Mouse (Mus musculus): ENCODE measurements around the gene Commd4. TPM values are rescaled to one million over a fixed set of nuclear protein-coding genes. Genes with fewer than 3 reads are reported as not detected.

Gene Commd4
- total RNA-seq, 2 experiments from 2014 or later: 48.2 to 58.0 TPM

DNA sequence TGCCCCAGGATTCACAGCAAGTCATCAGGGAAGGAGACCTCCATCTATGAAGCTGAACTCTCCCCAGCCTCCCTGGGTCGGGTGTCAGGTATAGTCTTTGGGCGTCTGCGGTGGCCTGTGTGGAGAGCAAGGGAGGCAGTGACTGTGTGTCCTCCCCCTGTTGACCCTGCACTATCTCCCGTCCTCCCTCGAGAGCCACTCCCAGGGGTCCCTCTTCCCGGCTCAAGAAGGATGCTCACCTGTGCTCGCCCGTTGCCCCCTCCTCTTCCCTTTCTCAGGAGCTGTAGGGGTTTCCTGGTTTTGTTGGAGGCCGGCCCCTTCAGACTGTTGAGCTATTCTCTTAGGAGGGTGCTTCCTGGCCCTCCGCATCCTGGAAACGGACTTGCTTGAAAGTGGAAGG is 14.9 kb downstream of the Commd4 start:
- DNase-seq: no peak

DNA sequence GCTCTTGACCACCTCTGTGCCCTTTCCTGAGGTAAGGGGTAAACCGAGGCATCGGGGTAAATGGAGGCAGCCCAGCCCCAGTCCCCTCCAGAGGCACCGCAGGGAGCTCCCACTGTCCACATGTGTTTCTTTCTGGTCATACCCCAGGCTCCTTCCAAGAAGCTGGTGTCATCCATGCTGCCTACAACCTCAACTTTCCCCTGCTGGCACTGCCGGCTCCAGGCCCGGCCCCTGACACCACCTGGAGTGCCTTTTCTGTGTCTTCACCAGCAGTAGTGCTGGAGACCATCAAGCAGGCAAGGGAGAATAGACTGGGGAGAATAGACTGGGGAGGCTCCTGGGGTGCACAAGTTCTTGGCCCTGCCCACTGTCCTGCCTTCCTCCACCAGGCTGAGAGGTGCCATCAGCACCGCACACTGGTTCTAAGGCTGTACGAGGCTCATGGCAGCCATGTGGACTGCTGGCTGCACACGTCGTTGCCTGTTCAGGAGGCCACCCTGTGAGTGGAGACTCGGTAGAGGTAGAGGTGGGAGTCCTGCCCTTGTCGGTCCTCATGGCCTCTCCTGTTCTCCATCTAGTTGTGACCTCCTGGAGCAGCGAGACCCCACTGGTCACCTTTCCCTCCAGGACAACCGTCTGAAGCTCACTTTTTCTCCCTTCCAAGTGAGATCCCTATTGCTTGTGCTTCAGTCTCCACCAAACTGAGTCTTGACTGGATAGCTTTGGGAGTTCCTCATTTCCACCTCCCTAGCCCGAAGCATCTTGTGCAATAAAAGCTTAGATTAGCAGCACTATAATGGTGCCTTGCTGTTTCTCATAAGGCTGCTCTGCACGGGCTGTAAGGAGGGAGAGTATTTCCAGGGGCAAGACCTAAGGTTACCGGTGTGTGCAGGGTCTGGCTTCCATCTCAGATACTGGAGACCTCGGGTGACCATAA is 16.4 kb downstream of the Commd4 start:
- DNase-seq: no peak

DNA sequence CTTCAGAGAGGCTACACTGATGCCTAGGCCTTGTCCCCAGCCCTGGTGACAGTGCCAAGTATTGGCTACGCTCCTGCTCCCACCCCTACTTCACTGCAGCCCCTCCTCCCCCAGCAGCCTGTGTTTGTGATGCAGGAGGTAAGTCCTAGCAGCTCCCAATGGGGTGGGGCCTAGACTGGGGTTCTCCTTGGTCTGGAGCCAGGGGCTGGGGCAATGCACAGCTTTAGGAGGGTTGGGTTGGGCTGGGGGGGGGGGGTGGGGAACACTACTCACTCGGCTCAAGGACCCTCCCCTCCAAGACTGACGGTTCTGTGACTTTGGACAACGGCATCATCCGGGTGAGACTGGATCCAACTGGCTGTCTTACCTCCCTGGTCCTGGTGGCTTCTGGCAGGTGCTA is 18.6 kb downstream of the Commd4 start:
- no peak for DNase-seq

- no peak for DNase-seq
Measured at GRCm38 (mm10) chr9:57139110-57139509, 19.0 kb downstream of the Commd4 start.

- no peak for DNase-seq
Measured at GRCm38 (mm10) chr9:57138507-57138906, 19.6 kb downstream of the Commd4 start.

GRCm38 (mm10) chr9:57137777-57138176 is 20.4 kb downstream of the Commd4 start:
- DNase-seq: no peak

DNA sequence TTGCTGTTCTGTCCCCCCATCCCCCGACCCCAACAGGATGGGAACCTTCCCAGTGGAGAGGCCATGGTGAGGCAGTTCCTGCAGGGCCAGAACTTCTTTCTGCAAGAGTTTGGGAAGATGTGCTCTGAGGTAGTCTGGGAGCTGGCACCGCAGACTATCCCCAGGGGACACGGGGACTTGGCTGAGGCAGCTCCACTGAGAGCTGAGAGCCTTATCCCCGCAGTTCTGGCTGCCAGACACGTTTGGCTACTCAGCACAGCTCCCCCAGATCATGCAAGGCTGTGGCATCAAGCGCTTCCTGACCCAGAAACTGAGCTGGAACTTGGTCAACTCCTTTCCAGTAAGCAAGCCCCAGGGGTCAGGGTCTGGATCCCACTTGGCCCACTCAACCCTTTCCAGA is 20.9 kb downstream of the Commd4 start:
- DNase-seq: peak in 1 of 2 experiments; percentile 59

DNA sequence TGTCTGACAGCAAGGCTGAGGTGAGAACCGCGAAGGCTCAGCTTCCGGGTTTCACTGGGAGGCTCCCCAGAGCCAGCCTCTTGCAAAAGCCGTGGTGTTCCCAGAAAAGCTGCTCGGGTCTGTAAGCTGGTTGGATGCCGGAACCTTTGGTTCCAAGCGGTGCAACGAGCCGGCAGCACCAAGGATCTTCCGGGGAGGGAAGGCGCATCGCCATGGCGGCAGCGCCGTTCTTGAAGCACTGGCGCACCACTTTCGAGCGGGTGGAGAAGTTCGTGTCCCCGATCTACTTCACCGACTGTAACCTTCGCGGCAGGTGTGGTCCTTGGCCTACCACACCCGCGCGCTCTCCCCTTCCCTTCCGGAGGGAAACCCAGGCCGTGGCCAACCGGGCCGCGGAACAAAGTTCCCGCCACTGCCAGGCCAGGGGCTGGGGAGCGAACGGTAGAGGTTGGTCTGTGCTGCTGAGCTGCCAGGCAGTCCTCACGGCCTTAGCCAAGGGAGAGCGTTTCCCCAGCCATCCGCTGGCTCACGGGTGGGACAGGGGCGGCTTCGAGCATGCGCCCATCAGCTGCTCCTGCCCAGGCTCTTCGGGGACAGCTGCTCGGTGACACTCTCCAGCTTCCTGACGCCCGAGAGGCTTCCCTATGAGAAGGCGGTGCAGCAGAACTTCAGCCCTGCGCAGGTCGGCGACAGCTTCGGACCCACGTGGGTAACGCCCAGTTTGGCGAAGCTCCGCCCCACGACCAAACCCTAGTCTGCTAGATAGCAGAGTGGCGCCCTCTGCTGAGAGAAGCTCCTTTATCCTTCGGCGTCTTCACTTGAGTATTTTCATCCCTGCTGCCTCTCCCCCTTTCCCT is 27.3 kb downstream of the Commd4 start, which contains the start of gene Man2c1:
TSS of gene Man2c1 (plus strand) at position 114 of the 857 bp plus-strand sequence.
- peak; percentile 95 to 96 for DNase-seq

DNA sequence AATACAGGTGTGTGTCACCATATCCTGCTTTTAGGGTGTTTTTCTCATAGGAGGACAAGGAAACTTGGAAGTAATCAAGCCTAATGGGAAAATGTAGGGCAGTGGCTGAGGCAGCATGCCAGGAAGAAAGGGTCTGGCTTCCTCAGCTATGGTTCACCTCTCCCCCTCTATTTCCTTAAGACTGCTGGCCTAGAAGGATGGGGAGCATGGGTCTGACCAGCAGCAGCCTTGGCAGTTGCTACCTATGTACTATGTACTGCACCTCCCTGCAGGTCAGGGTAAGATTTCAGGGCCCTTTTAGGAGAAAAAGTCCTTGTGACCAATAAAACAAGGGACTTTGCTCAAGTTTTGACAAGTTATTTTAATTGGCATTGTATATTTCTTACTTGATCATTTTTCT is 28.5 kb downstream of the Commd4 start:
- DNase-seq: no peak

- no peak for DNase-seq
Measured at GRCm38 (mm10) chr9:57117261-57117755, 40.8 kb downstream of the Commd4 start.

Other genes with a start within 250 kb of the Commd4 start
- 10 to 100 TPM; 24.2 to 27.9 TPM for gene Snx33, start 230.0 kb downstream of the Commd4 start, total RNA-seq (2021)
- 100 to 1,000 TPM in 1 of 2 experiments, 10 to 100 TPM in 1; 89.4 to 106 TPM for gene Imp3, start 220.9 kb downstream of the Commd4 start, total RNA-seq (2021)
- 10 to 100 TPM; 11.7 to 12.4 TPM for gene Snupn, start 207.5 kb downstream of the Commd4 start, total RNA-seq (2021)
- 10 to 100 TPM; 47.7 to 53.8 TPM for gene Ptpn9, start 163.4 kb downstream of the Commd4 start, total RNA-seq (2021)
- gene Sin3a, start 86.3 kb downstream of the Commd4 start, total RNA-seq (2021): 10 to 100 TPM; 41.8 to 54.3 TPM
- 100 to 1,000 TPM; 109 to 121 TPM for gene Man2c1, start 27.6 kb downstream of the Commd4 start, total RNA-seq (2021)
- 10 to 100 TPM in 1 of 2 experiments, 1 to 10 TPM in 1; 9.8 to 10.9 TPM for gene Neil1, start 10.0 kb downstream of the Commd4 start, total RNA-seq (2021)
- not detected for gene Trcg1, start 78.2 kb upstream of the Commd4 start, total RNA-seq (2021)
- 10 to 100 TPM; 50.2 to 89.6 TPM for gene 1700017B05Rik, start 104.3 kb upstream of the Commd4 start, total RNA-seq (2021)